Mouse (Mus musculus) thymus, postnatal 25 days (tissue): Measurements from ENCODE around the gene Fbxl20.
"Not testable (repeated sequence)": the region's sequence is repeated elsewhere in the genome, so short reads cannot be mapped to it uniquely, and the experiment has no call there.

Experiments
- DNase-seq: peaks from one replicate; pipeline ENCODE4 v3.0.0; 2022

The Fbxl20 gene

GRCm38 (mm10) chr11:98149786-98150624 lies at the start of gene Fbxl20:
Fbxl20 (minus strand) TSS chr11:98150403.
- DNase-seq, result peak; percentile 86

- peak; percentile 91 for DNase-seq
Measured at GRCm38 (mm10) chr11:98192901-98193805, 43.0 kb upstream of the Fbxl20 start, which contains the start of gene Med1. Med1 (minus strand) TSS chr11:98193293.

- DNase-seq, result no peak
Measured at GRCm38 (mm10) chr11:98190820-98191219, 40.6 kb upstream of the Fbxl20 start.

- no peak for DNase-seq
Measured at GRCm38 (mm10) chr11:98187640-98188395, 37.6 kb upstream of the Fbxl20 start.

- not testable (repeated sequence) for DNase-seq
Measured at GRCm38 (mm10) chr11:98182149-98182548, 31.9 kb upstream of the Fbxl20 start.

GRCm38 (mm10) chr11:98168400-98168799 lies 18.2 kb upstream of the Fbxl20 start:
- no peak for DNase-seq

- no peak for DNase-seq
Measured at GRCm38 (mm10) chr11:98155094-98155493, 4.9 kb upstream of the Fbxl20 start.

GRCm38 (mm10) chr11:98150625-98151156 lies 488 bp upstream of the Fbxl20 start:
- no peak for DNase-seq

- peak; percentile 93 for DNase-seq
Measured at GRCm38 (mm10) chr11:98149304-98149750, 876 bp downstream of the Fbxl20 start.

- no peak for DNase-seq
Measured at GRCm38 (mm10) chr11:98148551-98149301, 1.5 kb downstream of the Fbxl20 start.

- DNase-seq, result no peak
Measured at GRCm38 (mm10) chr11:98145856-98146255, 4.3 kb downstream of the Fbxl20 start.

GRCm38 (mm10) chr11:98142545-98142944 lies 7.7 kb downstream of the Fbxl20 start:
- no peak for DNase-seq

- no peak for DNase-seq
Measured at GRCm38 (mm10) chr11:98138894-98139293, 11.3 kb downstream of the Fbxl20 start.

- DNase-seq, result no peak
Measured at GRCm38 (mm10) chr11:98137836-98138235, 12.4 kb downstream of the Fbxl20 start.

- no peak for DNase-seq
Measured at GRCm38 (mm10) chr11:98134951-98135350, 15.3 kb downstream of the Fbxl20 start.

- no peak for DNase-seq
Measured at GRCm38 (mm10) chr11:98123424-98123823, 26.8 kb downstream of the Fbxl20 start.

- no peak for DNase-seq
Measured at GRCm38 (mm10) chr11:98114363-98114762, 35.8 kb downstream of the Fbxl20 start.

- DNase-seq, result no peak
Measured at GRCm38 (mm10) chr11:98113504-98113903, 36.7 kb downstream of the Fbxl20 start.

GRCm38 (mm10) chr11:98109706-98110105 lies 40.5 kb downstream of the Fbxl20 start:
- DNase-seq, result no peak

- no peak for DNase-seq
Measured at GRCm38 (mm10) chr11:98101332-98101731, 48.9 kb downstream of the Fbxl20 start.

GRCm38 (mm10) chr11:98090583-98090982 lies 59.6 kb downstream of the Fbxl20 start:
- no peak for DNase-seq

- DNase-seq, result no peak
Measured at GRCm38 (mm10) chr11:98088224-98088623, 62.0 kb downstream of the Fbxl20 start.
